Mouse (Mus musculus) frontal cortex, adult 2 months (tissue): ENCODE measurements around the gene Atxn7l1. TPM values are rescaled to one million over a fixed set of nuclear protein-coding genes. Genes with fewer than 3 reads are reported as not detected.

Experiments used
- polyA plus RNA-seq: library from polyadenylated mRNA; depleted of rRNA; stranded (reverse); fragments of >200 nt; gene quantifications from 2 replicates; pipeline ENCODE4 v1.2.3, GENCODE M21; 2012; rRNA removed

Gene Atxn7l1
- polyA plus RNA-seq, 1 experiment = 37.0 TPM

Other genes with a start within 250 kb of the Atxn7l1 start
- 41.6 and 44.5 TPM in 2 replicates for gene Sypl, start 193.8 kb upstream of the Atxn7l1 start, polyA plus RNA-seq
- gene Cdhr3, start 54.8 kb upstream of the Atxn7l1 start, polyA plus RNA-seq = 5.4 and 8.8 TPM in 2 replicates
- gene Efcab10, start 247.2 kb downstream of the Atxn7l1 start, polyA plus RNA-seq = 2.4 and 2.7 TPM in 2 replicates